Mouse (Mus musculus) lung, embryonic 16.5 days (tissue): Measurements from ENCODE around the gene Pard3. TPM values are rescaled to one million over a fixed set of nuclear protein-coding genes. Genes with fewer than 3 reads are reported as not detected.

Experiments used
- ATAC-seq: fragments of 200-750 bp; cut with Nextera tagmentation; 2 replicates; pipeline ENCODE4 v1.8.0; 2017; ENCODE audit warnings: low read depth, mild to moderate bottlenecking, moderate library complexity
- H3K27ac ChIP-seq: fragments of 300-500 bp; sonication (generic); 2 replicates; pipeline ENCODE4 v1.5.1; 2014; ENCODE audit warnings: mild to moderate bottlenecking, control low read depth, low read length
- H3K27me3 ChIP-seq: fragments of 300-500 bp; sonication (generic); 2 replicates; pipeline ENCODE4 v1.6.1; 2014; ENCODE audit warnings: low read depth, low read length, mixed read lengths; ENCODE audit not compliant: control insufficient read depth, insufficient read depth
- H3K36me3 ChIP-seq: fragments of 300-500 bp; sonication (generic); 2 replicates; pipeline ENCODE4 v1.6.1; 2014; ENCODE audit warnings: low read length; ENCODE audit not compliant: control insufficient read depth, insufficient read depth
- H3K4me1 ChIP-seq: fragments of 300-500 bp; sonication (generic); replicated peaks from 2 replicates; pipeline ENCODE4 v1.6.1; 2014; ENCODE audit warnings: low read length, mixed read lengths; ENCODE audit not compliant: control insufficient read depth, insufficient read depth
- H3K4me2 ChIP-seq: fragments of 300-500 bp; sonication (generic); 2 replicates; pipeline ENCODE4 v1.6.1; 2014; ENCODE audit warnings: low read depth, low read length, control low read depth
- H3K4me3 ChIP-seq: fragments of 300-500 bp; sonication (generic); 2 replicates; pipeline ENCODE4 v1.5.1; 2014; ENCODE audit warnings: mild to moderate bottlenecking, low read length, control low read depth
- H3K9ac ChIP-seq: fragments of 300-500 bp; sonication (generic); 2 replicates; pipeline ENCODE4 v1.6.1; 2014; ENCODE audit warnings: low read length, control low read depth
- H3K9me3 ChIP-seq: fragments of 300-500 bp; sonication (generic); 2 replicates; pipeline ENCODE4 v1.6.1; 2016; ENCODE audit warnings: low read length; ENCODE audit not compliant: control insufficient read depth
- WGBS: fragments of 180-500 bp; shearing (Covaris S2); extraction: QIAGEN DNeasy Blood & Tissue Kit; methylation state at CpG from one replicate; pipeline ENCODE4 v1.1.7; 2014; 5-methylcytosine and 5-hydroxymethylcytosine counted together
- polyA plus RNA-seq: library from polyadenylated mRNA; unstranded; fragments of >200 nt; fragmentation: Nextera tagmentation; extraction: Ambion mirVana; gene quantifications from 2 replicates; pipeline ENCODE4 v1.2.1, GENCODE M21; 2015

The Pard3 gene
- polyA plus RNA-seq, 1 experiment from 2014 or later: 19.0 TPM

- no peaks in the 10 kb centered on the region for H3K36me3 ChIP-seq
- WGBS: 73% methylated on average over 2 of the region's 2 CpGs
- H3K4me1 ChIP-seq: peaks cover 6% of the 10 kb centered on the region
- no peak overlapping the region for H3K4me3 ChIP-seq
- no peak overlapping the region for H3K9ac ChIP-seq
- H3K27ac ChIP-seq: no peak overlapping the region
- H3K27me3 ChIP-seq: no peaks in the 10 kb centered on the region
- H3K9me3 ChIP-seq: no peaks in the 10 kb centered on the region
- H3K4me2 ChIP-seq: no peak overlapping the region
- ATAC-seq: no peak
These were observed 4.9 kb upstream of the Pard3 start for GRCm38 (mm10) chr8:127058759-127059158.

- no peak overlapping the region for H3K27ac ChIP-seq
- H3K9ac ChIP-seq: no peak overlapping the region
These were observed 3.9 kb upstream of the Pard3 start for GRCm38 (mm10) chr8:127059826-127060225.

GRCm38 (mm10) chr8:127064361-127065112 is 844 bp downstream of the Pard3 start:
- H3K27me3 ChIP-seq: no peaks in the 10 kb centered on the region
- peak overlapping the region; percentile 95 for H3K27ac ChIP-seq
- H3K9me3 ChIP-seq: no peaks in the 10 kb centered on the region
- H3K4me1 ChIP-seq: peaks cover 26% of the 10 kb centered on the region
- WGBS: under 1% methylated on average over 58 of the region's 80 CpGs
- peak overlapping the region; percentile 98 for H3K9ac ChIP-seq
- peak overlapping the region; percentile 87 for H3K4me2 ChIP-seq
- peak; percentile 65 for ATAC-seq
- H3K36me3 ChIP-seq: no peaks in the 10 kb centered on the region
- H3K4me3 ChIP-seq: peak overlapping the region; percentile 94

More at GRCm38 (mm10) chr8:127059826-127060225, 3.9 kb upstream of the Pard3 start:
- Histone ChIP-seq H3K4me2 (no peak overlapping the region), H3K4me1 (peaks cover 6% of the 10 kb centered on the region), H3K9me3 (no peaks in the 10 kb centered on the region), H3K27me3 (no peaks in the 10 kb centered on the region), H3K4me3 (no peak overlapping the region), H3K36me3 (no peaks in the 10 kb centered on the region)
- WGBS: 45% methylated on average over 2 of the region's 2 CpGs
- ATAC-seq: no peak

DNA sequence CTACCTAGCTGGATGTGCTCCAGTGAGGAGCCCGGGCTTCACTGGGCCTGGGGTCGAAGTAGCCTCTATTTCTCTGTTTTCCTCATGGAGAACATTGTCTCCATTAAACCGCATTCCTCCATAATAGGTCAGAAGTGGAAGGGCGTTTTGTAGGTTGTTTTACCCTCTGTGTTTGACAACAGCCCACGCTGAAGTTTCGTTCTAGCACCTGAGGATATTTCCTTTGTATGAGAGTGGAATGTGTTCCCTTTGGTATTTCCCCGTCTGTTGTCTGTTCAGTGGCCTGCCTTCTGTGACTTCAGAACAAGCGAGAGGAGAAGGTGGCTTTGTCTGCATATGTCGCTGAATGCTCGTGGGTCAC is 1.4 kb downstream of the Pard3 start:
- H3K27ac ChIP-seq: peak overlapping the region; percentile 95
- H3K9me3 ChIP-seq: no peaks in the 10 kb centered on the region
- peak overlapping the region; percentile 94 for H3K4me3 ChIP-seq
- H3K9ac ChIP-seq: peak overlapping the region; percentile 98
- peak overlapping the region; percentile 87 for H3K4me2 ChIP-seq
- H3K36me3 ChIP-seq: no peaks in the 10 kb centered on the region
- WGBS: 3% methylated on average over 10 of the region's 10 CpGs
- no peak for ATAC-seq
- H3K27me3 ChIP-seq: no peaks in the 10 kb centered on the region
- peaks cover 32% of the 10 kb centered on the region for H3K4me1 ChIP-seq

- Histone ChIP-seq H3K27me3 (no peaks in the 10 kb centered on the region), H3K36me3 (no peaks in the 10 kb centered on the region), H3K27ac (no peak overlapping the region), H3K4me1 (peaks cover 39% of the 10 kb centered on the region), H3K4me3 (peak overlapping the region; percentile 94), H3K9ac (no peak overlapping the region; the same call in 1 of the 2 replicates), H3K4me2 (peak overlapping the region; percentile 87), H3K9me3 (no peaks in the 10 kb centered on the region)
- 33% methylated on average over 1 of the region's 1 CpGs for WGBS
- no peak for ATAC-seq
These were observed 2.1 kb downstream of the Pard3 start for GRCm38 (mm10) chr8:127065791-127066190.

GRCm38 (mm10) chr8:127066501-127066900 is 2.8 kb downstream of the Pard3 start:
- no peaks in the 10 kb centered on the region for H3K36me3 ChIP-seq
- H3K9me3 ChIP-seq: no peaks in the 10 kb centered on the region
- H3K4me2 ChIP-seq: no peak overlapping the region
- ATAC-seq: no peak
- no peaks in the 10 kb centered on the region for H3K27me3 ChIP-seq
- no peak overlapping the region for H3K9ac ChIP-seq
- peaks cover 41% of the 10 kb centered on the region for H3K4me1 ChIP-seq
- H3K27ac ChIP-seq: no peak overlapping the region
- H3K4me3 ChIP-seq: no peak overlapping the region

DNA sequence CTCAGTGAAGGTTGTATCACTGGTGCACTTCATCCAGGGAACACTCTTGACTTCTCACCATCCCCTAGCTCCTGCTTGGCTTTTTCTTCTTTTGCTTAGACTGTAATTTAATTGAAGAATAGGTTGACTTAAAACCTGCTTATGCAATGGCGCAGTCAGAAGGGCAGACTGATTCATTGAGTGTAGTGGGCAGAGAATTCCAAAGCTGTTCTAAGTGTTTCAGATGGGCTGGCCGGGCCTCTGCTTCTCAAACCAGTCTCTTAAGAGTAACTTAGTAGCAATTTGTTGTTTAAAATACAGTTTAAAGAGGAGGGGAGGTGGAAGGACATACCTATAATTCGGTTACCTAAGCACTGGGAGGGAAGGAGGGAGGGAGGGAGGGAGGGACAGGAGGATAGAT is 5.0 kb downstream of the Pard3 start:
- no peak for ATAC-seq
- no peaks in the 10 kb centered on the region for H3K9me3 ChIP-seq
- no peaks in the 10 kb centered on the region for H3K36me3 ChIP-seq
- H3K4me1 ChIP-seq: peaks cover 42% of the 10 kb centered on the region
- no peak overlapping the region for H3K4me2 ChIP-seq
- no peak overlapping the region for H3K4me3 ChIP-seq
- H3K27me3 ChIP-seq: no peaks in the 10 kb centered on the region
- H3K9ac ChIP-seq: no peak overlapping the region
- no peak overlapping the region for H3K27ac ChIP-seq
- 66% methylated on average over 3 of the region's 3 CpGs for WGBS

DNA sequence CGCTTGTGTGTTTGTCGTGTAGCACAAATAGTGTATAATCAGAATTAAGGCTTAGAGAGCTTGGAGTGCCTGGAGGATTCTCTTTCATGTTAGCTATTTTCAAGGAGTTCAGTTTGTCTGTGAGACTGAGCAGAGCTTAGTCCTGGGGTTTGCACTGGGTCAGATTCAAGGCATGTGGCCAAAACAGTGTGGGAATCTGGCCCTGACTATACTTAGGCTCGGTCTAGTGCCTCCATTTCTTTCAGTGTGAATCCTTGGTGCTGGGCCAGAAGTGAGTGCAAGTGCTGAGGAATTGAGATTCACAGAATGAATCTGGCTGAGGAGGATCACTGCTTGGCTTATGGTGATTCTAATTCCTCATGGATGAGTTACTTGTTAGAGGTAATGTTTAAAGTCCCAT is 6.5 kb downstream of the Pard3 start:
- H3K27me3 ChIP-seq: no peaks in the 10 kb centered on the region
- H3K9ac ChIP-seq: no peak overlapping the region; the same call in 1 of the 2 replicates
- H3K4me2 ChIP-seq: no peak overlapping the region
- ATAC-seq: peak; percentile 73; the same call in 1 of the 2 replicates
- WGBS: 53% methylated on average over 3 of the region's 3 CpGs
- no peaks in the 10 kb centered on the region for H3K36me3 ChIP-seq
- H3K4me1 ChIP-seq: peaks cover 46% of the 10 kb centered on the region
- no peak overlapping the region for H3K4me3 ChIP-seq
- peak overlapping the region; percentile 18; the same call in 1 of the 2 replicates for H3K27ac ChIP-seq
- H3K9me3 ChIP-seq: no peaks in the 10 kb centered on the region

DNA sequence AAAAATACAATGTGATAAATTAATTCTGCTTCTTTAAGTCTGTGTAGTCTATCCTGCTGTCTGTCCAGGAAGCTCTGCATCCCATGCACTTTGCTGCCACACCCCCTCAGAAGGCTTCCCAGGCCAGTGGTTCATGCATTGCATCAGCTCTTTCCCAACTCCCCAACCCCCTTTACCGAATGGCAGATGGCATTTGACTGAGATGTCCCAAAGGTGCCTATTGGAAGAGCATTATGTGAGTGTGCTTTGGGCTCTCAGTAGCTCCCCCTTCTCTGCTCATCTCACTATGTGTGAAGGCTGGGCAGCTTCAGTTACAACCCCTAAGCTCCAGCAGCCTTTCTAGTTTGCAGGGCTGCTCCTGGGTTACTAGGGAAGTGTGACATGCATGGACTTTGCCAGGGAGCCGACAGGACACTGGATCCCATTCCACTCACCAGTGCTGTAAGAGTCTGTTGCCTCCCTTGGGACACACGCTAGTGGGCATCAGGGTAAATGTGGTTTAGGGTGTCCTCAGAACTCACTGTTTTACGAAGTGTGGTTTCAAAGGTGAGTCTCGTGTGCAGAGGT is 9.4 kb downstream of the Pard3 start:
- no peak for ATAC-seq
- 54% methylated on average over 5 of the region's 5 CpGs for WGBS
- H3K27me3 ChIP-seq: no peaks in the 10 kb centered on the region
- H3K27ac ChIP-seq: no peak overlapping the region
- no peaks in the 10 kb centered on the region for H3K36me3 ChIP-seq
- no peaks in the 10 kb centered on the region for H3K9me3 ChIP-seq
- no peak overlapping the region for H3K4me3 ChIP-seq
- peaks cover 55% of the 10 kb centered on the region for H3K4me1 ChIP-seq
- no peak overlapping the region for H3K9ac ChIP-seq
- no peak overlapping the region for H3K4me2 ChIP-seq
